Mouse (Mus musculus): Measurements from ENCODE around the gene Ccdc57.

DNA sequence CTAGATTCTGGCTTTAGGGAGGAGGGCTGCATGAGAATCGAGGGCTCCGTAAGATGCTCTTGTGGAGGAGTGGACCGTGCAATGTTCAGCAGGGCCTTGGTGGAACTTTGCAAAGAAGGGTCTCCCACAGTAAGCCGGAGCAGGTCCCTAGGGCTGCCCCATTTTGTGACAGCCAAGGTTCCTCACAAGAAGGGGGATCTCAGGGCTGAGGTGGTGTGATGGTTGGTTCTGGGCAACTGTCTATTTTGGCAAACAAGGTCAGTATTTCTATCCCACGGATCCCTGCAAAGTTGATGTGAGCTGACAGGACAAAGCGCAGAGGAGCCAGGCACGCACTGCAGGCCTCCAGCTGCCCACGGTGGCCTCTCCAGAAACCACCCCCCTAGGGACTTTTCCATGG lies 18.6 kb upstream of the Ccdc57 start:
- TF ChIP-seq GATA1 (IDR thresholded peaks at IDR 0.05; ENCODE audit: borderline replicate concordance, low read length) (no peak), FLI1 (IDR thresholded peaks at IDR 0.05; ENCODE audit: low read length) (no peak)
